Mouse (Mus musculus) mammary gland, adult 2 months (tissue): ENCODE results near the gene E330034G19Rik. TPM values are rescaled to one million over a fixed set of nuclear protein-coding genes. Genes with fewer than 3 reads are reported as not detected.

Experiments
- polyA plus RNA-seq: library from polyadenylated mRNA; depleted of rRNA; stranded (reverse); fragments of >200 nt; gene quantifications from 2 replicates; pipeline ENCODE4 v1.2.3, GENCODE M21; 2012; ENCODE audit warnings: low replicate concordance; rRNA removed

Gene E330034G19Rik
- not detected in 2 replicates for polyA plus RNA-seq

GRCm38 (mm10) chr14:24292914-24293313, at the start of gene E330034G19Rik:
E330034G19Rik (plus strand) TSS chr14:24293214.

GRCm38 (mm10) chr14:24245177-24246081, 47.6 kb upstream of the E330034G19Rik start, which contains the start of gene Dlg5:
Dlg5 (minus strand) TSS chr14:24245920.

Other genes with a start within 250 kb of the E330034G19Rik start
- gene Dlg5, start 47.3 kb upstream of the E330034G19Rik start, polyA plus RNA-seq: 29.2 and 30.6 TPM in 2 replicates
- 5.0 and 7.6 TPM in 2 replicates for gene Polr3a, start 193.8 kb downstream of the E330034G19Rik start, polyA plus RNA-seq
- gene Rps24, start 193.9 kb downstream of the E330034G19Rik start, polyA plus RNA-seq: 546 and 1,394 TPM in 2 replicates